Mouse (Mus musculus) lung, adult 2 months (tissue): ENCODE measurements around the gene Peak1.

Experiments
- CTCF ChIP-seq: fragments of 200-500 bp; IDR thresholded peaks from 2 replicates; pipeline ENCODE4 v1.5.1; 2011; ENCODE audit warnings: mild to moderate bottlenecking, low read length, control low read depth; ENCODE audit not compliant: insufficient read depth
- POLR2A ChIP-seq: fragments of 200-500 bp; IDR thresholded peaks from 2 replicates; pipeline ENCODE4 v1.6.1; 2011; ENCODE audit warnings: low read depth, mild to moderate bottlenecking, control low read depth, low read length, borderline replicate concordance; ENCODE audit errors: extremely low read depth

DNA sequence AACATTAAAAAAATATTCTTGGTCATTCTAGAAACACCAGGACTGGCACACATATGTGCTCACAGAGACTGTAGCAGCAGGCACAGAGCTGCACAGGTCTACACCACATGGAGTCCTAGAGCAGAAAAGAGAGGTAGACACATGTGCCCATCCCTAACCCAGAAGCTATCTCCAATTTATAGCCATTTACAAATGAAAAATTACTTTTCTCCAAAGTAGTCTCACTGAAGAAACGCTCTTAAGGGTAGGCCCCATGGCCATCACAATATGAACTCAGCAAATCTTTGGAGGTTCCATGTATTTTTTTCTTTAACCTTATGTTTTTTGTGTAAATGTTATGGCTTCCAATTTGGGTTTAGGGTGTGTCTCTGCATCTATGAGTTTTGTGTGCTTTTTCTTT, 2.4 kb upstream of the Peak1 start:
- no peak for TF ChIP-seq CTCF
- TF ChIP-seq POLR2A: no peak
